Mouse (Mus musculus): ENCODE measurements around the gene Selenon.
A peak's percentile ranks its signal among the peaks of the same experiment; 100 is the strongest.

- TF ChIP-seq POLR2A (IDR thresholded peaks at IDR 0.05; ENCODE audit: control insufficient read depth, low read depth, low read length) (peak; percentile 88), CTCF (IDR thresholded peaks at IDR 0.05; ENCODE audit: control insufficient read depth, insufficient read depth, insufficient replicate concordance, low read depth, low read length) (no peak)
These were observed 55.3 kb downstream of the Selenon start, which contains the start of gene Paqr7 for GRCm38 (mm10) chr4:134496595-134497210.

Data from testis, adult 2 months (tissue).